Comparison of ENCODE assay signal across 9 mouse cellular contexts in the genomic region with DNA sequence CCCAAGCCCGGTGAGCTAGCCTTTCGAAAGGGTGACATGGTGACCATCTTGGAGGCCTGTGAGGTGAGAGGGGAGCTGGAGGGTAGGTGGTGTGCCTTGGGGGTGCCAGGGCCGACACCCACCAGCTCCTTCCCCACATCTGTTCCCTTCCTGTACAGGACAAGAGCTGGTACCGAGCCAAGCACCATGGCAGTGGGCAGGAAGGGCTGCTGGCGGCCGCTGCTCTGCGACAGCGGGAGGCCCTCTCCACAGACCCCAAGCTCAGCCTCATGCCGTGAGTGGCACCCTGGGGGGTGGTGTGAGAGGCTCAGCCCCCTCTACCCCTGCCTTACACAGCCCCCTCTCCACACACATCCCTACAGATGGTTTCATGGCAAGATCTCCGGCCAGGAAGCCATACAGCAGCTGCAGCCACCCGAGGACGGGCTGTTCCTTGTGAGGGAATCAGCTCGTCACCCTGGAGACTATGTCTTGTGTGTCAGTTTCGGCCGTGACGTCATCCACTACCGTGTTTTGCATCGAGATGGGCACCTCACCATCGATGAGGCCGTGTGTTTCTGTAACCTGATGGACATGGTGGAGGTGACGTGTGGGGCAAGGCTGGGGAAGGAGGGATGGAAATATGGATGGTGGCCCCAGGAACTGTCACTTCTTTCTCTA. TPM values are rescaled to one million over a fixed set of nuclear protein-coding genes. Genes with fewer than 3 reads are reported as not detected.
DNase-seq lines count a peak whose midpoint lies in the region; ATAC-seq and TF ChIP-seq lines count a peak whose summit lies in the region.
"Had no signal": no experiment of that assay in that cellular context is flagged by ENCODE, and none has a peak within 500 bp of the region (broad histone marks: within the 10 kb centered on the region; RNA-seq: fewer than 3 reads in every experiment).

No protein-coding gene starts in this region.

- no peak overlapping the region for H3K4me2 ChIP-seq in embryonic facial prominence, embryonic 14.5 days (ENCODE audit: low read depth, low read length)
- H3K4me2 ChIP-seq in hindbrain, postnatal 0 days (ENCODE audit: low read depth, low read length), result no peak overlapping the region; the same call in 1 of the 2 replicates
- no peak overlapping the region for H3K4me2 ChIP-seq in neural tube, embryonic 14.5 days (ENCODE audit: low read depth, low read length)

- 44% methylated on average over 16 of the region's 21 CpGs for WGBS in embryonic facial prominence, embryonic 14.5 days
- WGBS in hindbrain, postnatal 0 days, result 34% methylated on average over 21 of the region's 21 CpGs
- 36% methylated on average over 21 of the region's 21 CpGs for WGBS in neural tube, embryonic 14.5 days

- H3K27ac ChIP-seq in embryonic facial prominence, embryonic 14.5 days (replicated peaks; ENCODE audit: low read depth, low read length), result no peak overlapping the region
- H3K27ac ChIP-seq in hindbrain, postnatal 0 days, result no peak overlapping the region
- H3K27ac ChIP-seq in neural tube, embryonic 14.5 days (ENCODE audit: low read depth, low read length), result no peak overlapping the region

- TF ChIP-seq CTCF in hindbrain, postnatal 0 days (IDR thresholded peaks at IDR 0.05; ENCODE audit: low read depth), result no peak

- peak; percentile 44 for DNase-seq in left cerebral cortex, postnatal 4 days
- DNase-seq in left cerebral cortex, adult 11 months (ENCODE audit: low spot score), result no peak
- DNase-seq in embryonic facial prominence, embryonic 14.5 days (ENCODE audit: low spot score), result no peak
- DNase-seq in hindbrain, postnatal 0 days (ENCODE audit: low spot score), result peak; percentile 44
- no peak for DNase-seq in urinary bladder, postnatal 10 days (ENCODE audit: low spot score)
- no peak for DNase-seq in ovary, postnatal 14 days (ENCODE audit: low spot score)
- DNase-seq: retina, postnatal 1 day had no signal

- H3K9me3 ChIP-seq in embryonic facial prominence, embryonic 14.5 days (ENCODE audit: control insufficient read depth, low read length), result peaks cover 6% of the 10 kb centered on the region; the same call in 1 of the 2 replicates
- no peaks in the 10 kb centered on the region for H3K9me3 ChIP-seq in hindbrain, postnatal 0 days (ENCODE audit: low read length)
- no peaks in the 10 kb centered on the region for H3K9me3 ChIP-seq in neural tube, embryonic 14.5 days (ENCODE audit: control insufficient read depth, low read length)

- peak; percentile 9; the same call in 1 of the 2 replicates for ATAC-seq in embryonic facial prominence, embryonic 14.5 days (ENCODE audit: low read depth)
- ATAC-seq in hindbrain, postnatal 0 days, result peak; percentile 18; the same call in 1 of the 2 replicates
- ATAC-seq in neural tube, embryonic 14.5 days (ENCODE audit: low read depth), result no peak

- H3K4me3 ChIP-seq in embryonic facial prominence, embryonic 14.5 days (ENCODE audit: low read depth, low read length), result no peak overlapping the region
- H3K4me3 ChIP-seq in hindbrain, postnatal 0 days (ENCODE audit: low read length), result no peak overlapping the region
- no peak overlapping the region for H3K4me3 ChIP-seq in neural tube, embryonic 14.5 days (ENCODE audit: low read depth, low read length)

- H3K9ac ChIP-seq in embryonic facial prominence, embryonic 14.5 days (ENCODE audit: low read depth, low read length), result no peak overlapping the region
- 0 out of 2 replicates have a peak overlapping the region, but pooled peaks have one; percentile 19 for H3K9ac ChIP-seq in hindbrain, postnatal 0 days (replicated peaks; ENCODE audit: low read length)
- H3K9ac ChIP-seq in neural tube, embryonic 14.5 days (replicated peaks; ENCODE audit: low read depth, low read length), result 0 out of 2 replicates have a peak overlapping the region, but pooled peaks have one; percentile 25

- H3K36me3 ChIP-seq in embryonic facial prominence, embryonic 14.5 days (ENCODE audit: control insufficient read depth, insufficient read depth, low read length), result peaks cover 23% of the 10 kb centered on the region
- peaks cover 5% of the 10 kb centered on the region; the same call in 1 of the 2 replicates for H3K36me3 ChIP-seq in hindbrain, postnatal 0 days (ENCODE audit: insufficient read depth, low read length)
- peaks cover 8% of the 10 kb centered on the region for H3K36me3 ChIP-seq in neural tube, embryonic 14.5 days (ENCODE audit: control insufficient read depth, insufficient read depth, low read length)

- H3K4me1 ChIP-seq in embryonic facial prominence, embryonic 14.5 days (ENCODE audit: control insufficient read depth, insufficient read depth, low read length), result no peaks in the 10 kb centered on the region
- peaks cover 21% of the 10 kb centered on the region for H3K4me1 ChIP-seq in hindbrain, postnatal 0 days (ENCODE audit: insufficient read depth, low read length)
- H3K4me1 ChIP-seq in neural tube, embryonic 14.5 days (ENCODE audit: control insufficient read depth, insufficient read depth, low read length), result 0 out of 2 replicates have a peak, but pooled peaks cover 10% of the 10 kb centered on the region

- intact Hi-C loops in left cerebral cortex, postnatal 4 days (cut with DNase I), result no loop called here

- peaks cover 50% of the 10 kb centered on the region for H3K27me3 ChIP-seq in embryonic facial prominence, embryonic 14.5 days (replicated peaks; ENCODE audit: control insufficient read depth, insufficient read depth, low read length)
- no peaks in the 10 kb centered on the region for H3K27me3 ChIP-seq in hindbrain, postnatal 0 days (ENCODE audit: insufficient read depth, low read length)
- peaks cover 28% of the 10 kb centered on the region for H3K27me3 ChIP-seq in neural tube, embryonic 14.5 days (ENCODE audit: control insufficient read depth, insufficient read depth, low read length)

RNA-seq across cellular contexts. Expression of a gene that starts 6.6 kb away (rescaled TPM):
- total RNA-seq in left cerebral cortex, postnatal 4 days (2021), result 100 to 1,000 TPM; 132 to 140 TPM
- polyA plus RNA-seq in embryonic facial prominence, embryonic 14.5 days (2014; fragmentation: Nextera tagmentation; extraction: Ambion mirVana), result 4.9 and 5.4 TPM in 2 replicates
- total RNA-seq in hindbrain, postnatal 0 days (2014; rRNA removed), result 86.9 and 121 TPM in 2 replicates
- 82.3 and 82.7 TPM in 2 replicates for polyA plus RNA-seq in hindbrain, postnatal 0 days (2015; fragmentation: Nextera tagmentation; extraction: Ambion mirVana)
- 21.8 and 37.6 TPM in 2 replicates for polyA plus RNA-seq in neural tube, embryonic 14.5 days (2014; fragmentation: Nextera tagmentation; extraction: Ambion mirVana)

RNA-seq across cellular contexts. Expression of a gene that starts 7.4 kb away (rescaled TPM):
- 10 to 100 TPM; 41.9 to 50.6 TPM for total RNA-seq in left cerebral cortex, postnatal 4 days (2021)
- 196 and 206 TPM in 2 replicates for polyA plus RNA-seq in embryonic facial prominence, embryonic 14.5 days (2014; fragmentation: Nextera tagmentation; extraction: Ambion mirVana)
- 106 and 113 TPM in 2 replicates for total RNA-seq in hindbrain, postnatal 0 days (2014; rRNA removed)
- 159 and 170 TPM in 2 replicates for polyA plus RNA-seq in hindbrain, postnatal 0 days (2015; fragmentation: Nextera tagmentation; extraction: Ambion mirVana)
- polyA plus RNA-seq in neural tube, embryonic 14.5 days (2014; fragmentation: Nextera tagmentation; extraction: Ambion mirVana), result 130 and 136 TPM in 2 replicates

RNA-seq across cellular contexts. Expression of a gene that starts 7.4 kb away (rescaled TPM):
- total RNA-seq in left cerebral cortex, postnatal 4 days (2021), result 10 to 100 TPM; 22.6 to 28.2 TPM
- 56.0 and 61.4 TPM in 2 replicates for polyA plus RNA-seq in embryonic facial prominence, embryonic 14.5 days (2014; fragmentation: Nextera tagmentation; extraction: Ambion mirVana)
- 61.0 and 63.6 TPM in 2 replicates for total RNA-seq in hindbrain, postnatal 0 days (2014; rRNA removed)
- 24.0 and 27.6 TPM in 2 replicates for polyA plus RNA-seq in hindbrain, postnatal 0 days (2015; fragmentation: Nextera tagmentation; extraction: Ambion mirVana)
- 26.1 and 27.8 TPM in 2 replicates for polyA plus RNA-seq in neural tube, embryonic 14.5 days (2014; fragmentation: Nextera tagmentation; extraction: Ambion mirVana)

RNA-seq across cellular contexts. Expression of a gene that starts 26.4 kb away (rescaled TPM):
- 10 to 100 TPM; 65.2 to 66.0 TPM for total RNA-seq in left cerebral cortex, postnatal 4 days (2021)
- polyA plus RNA-seq in embryonic facial prominence, embryonic 14.5 days (2014; fragmentation: Nextera tagmentation; extraction: Ambion mirVana), result 6.5 and 9.7 TPM in 2 replicates
- 64.1 and 89.3 TPM in 2 replicates for total RNA-seq in hindbrain, postnatal 0 days (2014; rRNA removed)
- polyA plus RNA-seq in hindbrain, postnatal 0 days (2015; fragmentation: Nextera tagmentation; extraction: Ambion mirVana), result 21.7 and 21.9 TPM in 2 replicates
- polyA plus RNA-seq in neural tube, embryonic 14.5 days (2014; fragmentation: Nextera tagmentation; extraction: Ambion mirVana), result 21.1 and 25.1 TPM in 2 replicates

RNA-seq across cellular contexts. Expression of a gene that starts 28.7 kb away (rescaled TPM):
- total RNA-seq in left cerebral cortex, postnatal 4 days (2021), result 100 to 1,000 TPM; 195 to 206 TPM
- 2.3 and 2.4 TPM in 2 replicates for polyA plus RNA-seq in embryonic facial prominence, embryonic 14.5 days (2014; fragmentation: Nextera tagmentation; extraction: Ambion mirVana)
- 169 and 197 TPM in 2 replicates for total RNA-seq in hindbrain, postnatal 0 days (2014; rRNA removed)
- 66.7 and 70.2 TPM in 2 replicates for polyA plus RNA-seq in hindbrain, postnatal 0 days (2015; fragmentation: Nextera tagmentation; extraction: Ambion mirVana)
- polyA plus RNA-seq in neural tube, embryonic 14.5 days (2014; fragmentation: Nextera tagmentation; extraction: Ambion mirVana), result 73.9 and 84.8 TPM in 2 replicates
- total RNA-seq: liver, adult 2 months had no signal
- polyA plus RNA-seq: liver, adult 2 months had no signal

Comparison
In these comparisons a context has a peak if more than half of its experiments do, and no peak if none do; other contexts are left out.
1. DNase-seq: peak in left cerebral cortex, postnatal 4 days (single experiment) and hindbrain, postnatal 0 days (single experiment); none in left cerebral cortex, adult 11 months (single experiment), embryonic facial prominence, embryonic 14.5 days (single experiment), urinary bladder, postnatal 10 days (single experiment) and ovary, postnatal 14 days (single experiment).